Mouse (Mus musculus) v-Abl transformed pro-B cells (cell line): ENCODE measurements around the gene Adipoq.

Source experiments
- in situ Hi-C, 2 experiments: fragments of 400-800 bp; cut with MboI; formaldehyde crosslinking; loops; one replicate each; pipeline ENCODE4 v1.15.1; 2025; ENCODE audit not compliant: unreplicated experiment in 2 of 2

Gene Adipoq

GRCm38 (mm10) chr16:23114339-23115171 lies 31.8 kb upstream of the Adipoq start:
- in situ Hi-C loops: no loop called here

- in situ Hi-C loops: no loop called here
Observed at GRCm38 (mm10) chr16:23115486-23115885, 30.9 kb upstream of the Adipoq start.

GRCm38 (mm10) chr16:23117173-23117572 lies 29.2 kb upstream of the Adipoq start:
- in situ Hi-C loops: no loop called here

GRCm38 (mm10) chr16:23122446-23122845 lies 23.9 kb upstream of the Adipoq start:
- in situ Hi-C loops: no loop called here

- in situ Hi-C loops: no loop called here
Observed at GRCm38 (mm10) chr16:23123104-23123503, 23.2 kb upstream of the Adipoq start.

GRCm38 (mm10) chr16:23124398-23124797 lies 21.9 kb upstream of the Adipoq start:
- in situ Hi-C loops: no loop called here

GRCm38 (mm10) chr16:23127311-23127672 lies 19.0 kb upstream of the Adipoq start:
- in situ Hi-C loops: no loop called here

GRCm38 (mm10) chr16:23127673-23128375 lies 18.5 kb upstream of the Adipoq start, which contains the start of gene Rfc4:
Gene Rfc4 (minus strand): TSS chr16:23127737.
- in situ Hi-C loops: no loop called here

GRCm38 (mm10) chr16:23130303-23130702 lies 16.0 kb upstream of the Adipoq start:
- in situ Hi-C loops: loop anchor here (5.0 to 10.0 kb wide), 3 partner anchors 33 to 256 kb away; no protein-coding TSS in a partner anchor

- in situ Hi-C loops: loop anchor here (5.0 to 10.0 kb wide), 3 partner anchors 35 to 258 kb away; no protein-coding TSS in a partner anchor
Observed at GRCm38 (mm10) chr16:23132336-23132735, 14.0 kb upstream of the Adipoq start.

GRCm38 (mm10) chr16:23135421-23136149 lies 10.8 kb upstream of the Adipoq start:
- in situ Hi-C loops: loop anchor here (10.0 kb wide), 1 partner anchor 261 kb away; no protein-coding TSS in a partner anchor

GRCm38 (mm10) chr16:23136406-23136970 lies 9.8 kb upstream of the Adipoq start:
- in situ Hi-C loops: loop anchor here (10.0 kb wide), 1 partner anchor 262 kb away; no protein-coding TSS in a partner anchor

GRCm38 (mm10) chr16:23140911-23141310 lies 5.4 kb upstream of the Adipoq start:
- in situ Hi-C loops: loop anchor here in 1 of 2 experiments (10.0 kb wide), 1 partner anchor 144 kb away; no protein-coding TSS in a partner anchor

GRCm38 (mm10) chr16:23144326-23144725 lies 2.0 kb upstream of the Adipoq start:
- in situ Hi-C loops: loop anchor here in 1 of 2 experiments (10.0 kb wide), 1 partner anchor 140 kb away; no protein-coding TSS in a partner anchor

- in situ Hi-C loops: loop anchor here in 1 of 2 experiments (5.0 to 10.0 kb wide), 2 partner anchors 140 to 257 kb away; no protein-coding TSS in a partner anchor
Observed at GRCm38 (mm10) chr16:23145211-23145610, 1.1 kb upstream of the Adipoq start.

GRCm38 (mm10) chr16:23148936-23149335 lies 2.6 kb downstream of the Adipoq start:
- in situ Hi-C loops: loop anchor here in 1 of 2 experiments (5.0 to 10.0 kb wide), 2 partner anchors 136 to 253 kb away; no protein-coding TSS in a partner anchor

GRCm38 (mm10) chr16:23149396-23149795 lies 3.1 kb downstream of the Adipoq start:
- in situ Hi-C loops: loop anchor here in 1 of 2 experiments (5.0 to 10.0 kb wide), 2 partner anchors 135 to 253 kb away; no protein-coding TSS in a partner anchor

- in situ Hi-C loops: loop anchor here (5.0 to 10.0 kb wide), 5 partner anchors 76 to 746 kb away; partner anchors contain the start of gene Sst (in 1 of the 2)
Observed at GRCm38 (mm10) chr16:23151423-23151822, 5.1 kb downstream of the Adipoq start.

GRCm38 (mm10) chr16:23154261-23154660 lies 7.9 kb downstream of the Adipoq start:
- in situ Hi-C loops: loop anchor here (5.0 to 10.0 kb wide), 5 partner anchors 73 to 743 kb away; partner anchors contain the start of gene Sst (in 1 of the 2)

GRCm38 (mm10) chr16:23157013-23157412 lies 10.7 kb downstream of the Adipoq start:
- in situ Hi-C loops: loop anchor here in 1 of 2 experiments (10.0 kb wide), 1 partner anchor 738 kb away; the partner anchor contains the start of gene Sst
